Mouse (Mus musculus) ES-E14 (cell line): ENCODE results near the gene Fam114a2. TPM values are rescaled to one million over a fixed set of nuclear protein-coding genes. Genes with fewer than 3 reads are reported as not detected.

Experiments used
- DNase-seq: peaks from one replicate; pipeline ENCODE4 v3.0.0-alpha.2; 2013; ENCODE audit warnings: low read depth, low spot score
- H3K27ac ChIP-seq: 2 replicates; pipeline ENCODE4 v1.5.1; 2012; ENCODE audit warnings: low read depth, mild to moderate bottlenecking, low read length, moderate library complexity, mixed read lengths; ENCODE audit not compliant: poor library complexity, insufficient read depth, severe bottlenecking
- H3K36me3 ChIP-seq: 2 replicates; pipeline ENCODE4 v1.6.1; 2012; ENCODE audit warnings: mild to moderate bottlenecking, low read length, moderate library complexity, mixed read lengths; ENCODE audit not compliant: control insufficient read depth, poor library complexity, insufficient read depth, severe bottlenecking
- H3K4me1 ChIP-seq, 2 experiments: fragments of 150-350 bp in 1 of 2; sonication (generic) in 1 of 2; 2 replicates each; pipeline ENCODE4 v1.6.1; 2012; ENCODE audit warnings: low read length in 2 of 2, mild to moderate bottlenecking in 1 of 2, mixed read lengths in 1 of 2; ENCODE audit not compliant: control insufficient read depth in 2 of 2, insufficient read depth in 2 of 2, poor library complexity in 1 of 2
- H3K4me3 ChIP-seq, 2 experiments: fragments of 150-350 bp in 1 of 2; sonication (generic) in 1 of 2; 2 replicates each; pipeline ENCODE4 v1.5.1; 2012; ENCODE audit warnings: low read length in 2 of 2, low read depth in 1 of 2, mild to moderate bottlenecking in 1 of 2, mixed read lengths in 1 of 2; ENCODE audit not compliant: insufficient read depth in 1 of 2, poor library complexity in 1 of 2, severe bottlenecking in 1 of 2
- H3K9ac ChIP-seq: 2 replicates; pipeline ENCODE4 v1.6.1; 2012; ENCODE audit warnings: low read depth, mild to moderate bottlenecking, low read length, mixed read lengths; ENCODE audit not compliant: poor library complexity, insufficient read depth, severe bottlenecking
- H3K9me3 ChIP-seq: fragments of 150-350 bp; sonication (generic); 2 replicates; pipeline ENCODE4 v1.6.1; 2012; ENCODE audit warnings: low read depth, mild to moderate bottlenecking, low read length; ENCODE audit not compliant: control insufficient read depth, insufficient read depth
- CHD2 ChIP-seq: IDR thresholded peaks from 2 replicates; pipeline ENCODE4 v1.6.1; 2014; ENCODE audit warnings: mild to moderate bottlenecking, low read depth, low read length, inconsistent platforms
- HCFC1 ChIP-seq: IDR thresholded peaks from 2 replicates; pipeline ENCODE4 v1.6.1; 2012; ENCODE audit warnings: low read length, inconsistent platforms, borderline replicate concordance; ENCODE audit not compliant: insufficient read depth
- MAFK ChIP-seq: IDR thresholded peaks from 2 replicates; pipeline ENCODE4 v1.6.1; 2014; ENCODE audit warnings: mild to moderate bottlenecking, low read depth, low read length, inconsistent platforms; ENCODE audit not compliant: insufficient read depth
- ZC3H11A ChIP-seq: IDR thresholded peaks from 2 replicates; pipeline ENCODE4 v1.6.1; 2012; ENCODE audit warnings: low read depth, mild to moderate bottlenecking, inconsistent platforms, low read length, borderline replicate concordance
- ZNF384 ChIP-seq: IDR thresholded peaks from 2 replicates; pipeline ENCODE4 v1.6.1; 2012; ENCODE audit warnings: low read depth, low read length, inconsistent platforms
- in situ Hi-C, 2 experiments: fragments of 600-800 bp; cut with MboI; formaldehyde crosslinking; loops; one replicate each; pipeline ENCODE4 v1.15.1; 2025; ENCODE audit warnings: low sequenced_read_pairs in 2 of 2, inconsistent platforms in 1 of 2; ENCODE audit not compliant: unreplicated experiment in 2 of 2
- total RNA-seq: library from RNA; depleted of rRNA; stranded (reverse); fragments of 300-350 nt; gene quantifications from 2 replicates; pipeline ENCODE4 v1.2.3, GENCODE M21; 2012

Fam114a2 gene
- total RNA-seq, 1 experiment: 37.7 TPM

DNA sequence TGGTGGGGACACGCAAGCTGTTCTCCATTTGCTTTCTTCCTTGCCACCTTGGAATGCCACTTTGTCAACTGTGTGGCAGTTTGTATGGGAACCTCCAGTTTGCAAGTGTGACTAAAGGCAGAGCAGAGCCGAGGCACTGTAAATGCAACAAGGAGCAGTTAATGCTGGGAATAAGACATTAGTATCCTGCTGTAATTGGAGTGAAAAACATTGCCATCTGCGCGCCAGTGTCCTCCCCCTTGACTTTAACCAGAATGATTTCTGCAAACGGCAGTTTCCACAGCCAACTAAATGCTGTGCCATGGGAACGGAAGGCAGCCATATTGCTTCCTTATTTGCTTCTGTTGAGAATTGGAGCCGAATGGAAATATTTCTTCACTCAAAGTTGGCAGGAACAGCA is 3.6 kb upstream of the Fam114a2 start:
- in situ Hi-C loops: no loop called here
- TF ChIP-seq MAFK: no peak
- no peak for TF ChIP-seq CHD2
- no peak for TF ChIP-seq ZNF384
- TF ChIP-seq ZC3H11A: no peak
- no peak for TF ChIP-seq HCFC1
- Histone ChIP-seq H3K4me1 (no peaks in the 10 kb centered on the region), H3K4me3 (no peak overlapping the region), H3K36me3 (peaks cover 2% of the 10 kb centered on the region; the same call in 1 of the 2 replicates), H3K9ac (no peak overlapping the region), H3K9me3 (no peaks in the 10 kb centered on the region), H3K27ac (no peak overlapping the region)
- DNase-seq: no peak

- TF ChIP-seq MAFK (no peak), ZC3H11A (no peak), ZNF384 (no peak), CHD2 (no peak), HCFC1 (no peak)
- Histone ChIP-seq H3K4me1 (no peaks in the 10 kb centered on the region), H3K9ac (no peak overlapping the region), H3K36me3 (peaks cover 2% of the 10 kb centered on the region; the same call in 1 of the 2 replicates), H3K4me3 (no peak overlapping the region), H3K27ac (no peak overlapping the region), H3K9me3 (no peaks in the 10 kb centered on the region)
- DNase-seq: no peak
- in situ Hi-C loops: no loop called here
Observed at GRCm38 (mm10) chr11:57521206-57521605, 2.8 kb upstream of the Fam114a2 start.

GRCm38 (mm10) chr11:57519304-57519703 is 887 bp upstream of the Fam114a2 start:
- no peak overlapping the region for H3K27ac ChIP-seq
- in situ Hi-C loops: no loop called here
- H3K36me3 ChIP-seq: no peaks in the 10 kb centered on the region; the same call in 1 of the 2 replicates
- H3K9me3 ChIP-seq: no peaks in the 10 kb centered on the region
- H3K4me1 ChIP-seq: no peaks in the 10 kb centered on the region
- TF ChIP-seq CHD2 (no peak), ZNF384 (0 out of 2 replicates have a peak, but pooled peaks have one; percentile 30)
- H3K4me3 ChIP-seq: peak overlapping the region; percentile 89 to 93
- DNase-seq: no peak
- peak overlapping the region; percentile 81; the same call in 1 of the 2 replicates for H3K9ac ChIP-seq

- Histone ChIP-seq H3K36me3 (no peaks in the 10 kb centered on the region; the same call in 1 of the 2 replicates), H3K4me1 (no peaks in the 10 kb centered on the region), H3K9ac (peak overlapping the region; percentile 81), H3K4me3 (peak overlapping the region; percentile 89 to 93), H3K9me3 (no peaks in the 10 kb centered on the region), H3K27ac (no peak overlapping the region)
- DNase-seq: no peak
- in situ Hi-C loops: no loop called here
- no peak for TF ChIP-seq CHD2
- no peak for TF ChIP-seq ZC3H11A
Observed at GRCm38 (mm10) chr11:57518751-57519148, 333 bp upstream of the Fam114a2 start.

GRCm38 (mm10) chr11:57516946-57517441 is 1.4 kb downstream of the Fam114a2 start:
- no peak for DNase-seq
- no peak for TF ChIP-seq MAFK
- no peak for TF ChIP-seq ZC3H11A
- no peak for TF ChIP-seq ZNF384
- no peak for TF ChIP-seq CHD2
- TF ChIP-seq HCFC1: no peak

More at GRCm38 (mm10) chr11:57516946-57517441, 1.4 kb downstream of the Fam114a2 start:
- no peaks in the 10 kb centered on the region for H3K9me3 ChIP-seq
- H3K36me3 ChIP-seq: peaks cover 5% of the 10 kb centered on the region
- H3K9ac ChIP-seq: no peak overlapping the region
- in situ Hi-C loops: no loop called here
- no peaks in the 10 kb centered on the region for H3K4me1 ChIP-seq
- H3K4me3 ChIP-seq: 0 out of 4 replicates have a peak overlapping the region, but pooled peaks of 1 of the 2 experiments have one; percentile 93
- H3K27ac ChIP-seq: no peak overlapping the region
